Mouse (Mus musculus): ENCODE data around the gene Atp1a2.

- TF ChIP-seq POLR2A (IDR thresholded peaks at IDR 0.05; ENCODE audit: low read depth, low read length) (no peak), CTCF (IDR thresholded peaks at IDR 0.05; ENCODE audit: extremely low read depth, insufficient read length, insufficient replicate concordance, low read depth, low read length) (no peak)
Measured at GRCm38 (mm10) chr1:172329131-172329530, 31.3 kb upstream of the Atp1a2 start, which contains the start of gene Kcnj9.
